Mouse (Mus musculus): ENCODE measurements around the gene Ppfibp1.

DNA sequence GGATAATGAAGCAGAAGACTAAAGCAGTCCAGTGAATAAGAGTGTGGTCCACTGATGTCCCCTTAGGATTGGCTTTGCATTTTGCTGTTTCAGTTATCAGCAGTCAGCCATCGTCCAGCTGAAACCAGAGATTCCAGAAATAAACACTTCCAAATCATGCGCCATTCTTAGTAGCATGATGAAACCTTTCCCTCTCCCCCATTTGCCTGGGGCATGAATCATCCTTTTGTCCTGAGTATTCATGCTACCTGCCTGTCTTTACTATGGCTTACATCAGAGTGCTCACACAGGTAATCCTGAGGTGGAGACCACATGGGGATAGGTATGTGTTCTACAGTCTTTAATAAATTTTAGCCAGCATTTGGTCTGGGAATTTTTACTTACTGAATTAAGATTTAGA lies 11.4 kb downstream of the Ppfibp1 start:
- TF ChIP-seq GATA1 (IDR thresholded peaks at IDR 0.05; ENCODE audit: borderline replicate concordance, low read length) (no peak), FLI1 (IDR thresholded peaks at IDR 0.05; ENCODE audit: low read length) (no peak)
